Mouse (Mus musculus) right cerebral cortex, postnatal 25 days (tissue): ENCODE data around the gene Osgep.
"Not testable (repeated sequence)": the region's sequence is repeated elsewhere in the genome, so short reads cannot be mapped to it uniquely, and the experiment has no call there.

Source experiments
- DNase-seq: peaks from one replicate; pipeline ENCODE4 v3.0.0; 2022

Gene Osgep

GRCm38 (mm10) chr14:50924281-50925064 is at the start of gene Osgep, which contains the start of gene Apex1:
TSS of gene Osgep (minus strand) at chr14:50924893.
TSS of gene Apex1 (plus strand) at chr14:50924968.
- peak; percentile 96 for DNase-seq

DNA sequence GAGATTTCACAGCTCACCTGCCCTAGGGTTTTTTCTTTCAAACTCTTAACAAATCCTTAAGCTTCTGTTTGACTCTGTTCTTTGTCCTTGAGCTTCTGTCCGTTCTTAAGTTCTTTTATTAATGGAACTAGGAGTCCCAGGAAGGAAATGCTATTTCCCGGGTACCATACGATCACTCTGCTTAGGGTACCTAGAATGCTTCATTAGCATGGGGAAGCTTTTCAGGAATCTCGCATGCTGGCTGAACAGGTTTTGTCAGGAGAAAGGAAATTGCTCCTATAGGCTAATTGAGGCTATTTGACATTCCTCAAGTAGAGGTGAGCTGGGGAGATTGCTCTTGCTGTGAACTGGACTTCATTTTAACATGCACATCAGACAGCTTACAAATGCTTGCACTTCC is 49.0 kb upstream of the Osgep start:
- DNase-seq: no peak

GRCm38 (mm10) chr14:50973054-50973453 is 48.4 kb upstream of the Osgep start:
- DNase-seq: not testable (repeated sequence)

- DNase-seq: no peak
Observed at GRCm38 (mm10) chr14:50970822-50971221, 46.1 kb upstream of the Osgep start.

DNA sequence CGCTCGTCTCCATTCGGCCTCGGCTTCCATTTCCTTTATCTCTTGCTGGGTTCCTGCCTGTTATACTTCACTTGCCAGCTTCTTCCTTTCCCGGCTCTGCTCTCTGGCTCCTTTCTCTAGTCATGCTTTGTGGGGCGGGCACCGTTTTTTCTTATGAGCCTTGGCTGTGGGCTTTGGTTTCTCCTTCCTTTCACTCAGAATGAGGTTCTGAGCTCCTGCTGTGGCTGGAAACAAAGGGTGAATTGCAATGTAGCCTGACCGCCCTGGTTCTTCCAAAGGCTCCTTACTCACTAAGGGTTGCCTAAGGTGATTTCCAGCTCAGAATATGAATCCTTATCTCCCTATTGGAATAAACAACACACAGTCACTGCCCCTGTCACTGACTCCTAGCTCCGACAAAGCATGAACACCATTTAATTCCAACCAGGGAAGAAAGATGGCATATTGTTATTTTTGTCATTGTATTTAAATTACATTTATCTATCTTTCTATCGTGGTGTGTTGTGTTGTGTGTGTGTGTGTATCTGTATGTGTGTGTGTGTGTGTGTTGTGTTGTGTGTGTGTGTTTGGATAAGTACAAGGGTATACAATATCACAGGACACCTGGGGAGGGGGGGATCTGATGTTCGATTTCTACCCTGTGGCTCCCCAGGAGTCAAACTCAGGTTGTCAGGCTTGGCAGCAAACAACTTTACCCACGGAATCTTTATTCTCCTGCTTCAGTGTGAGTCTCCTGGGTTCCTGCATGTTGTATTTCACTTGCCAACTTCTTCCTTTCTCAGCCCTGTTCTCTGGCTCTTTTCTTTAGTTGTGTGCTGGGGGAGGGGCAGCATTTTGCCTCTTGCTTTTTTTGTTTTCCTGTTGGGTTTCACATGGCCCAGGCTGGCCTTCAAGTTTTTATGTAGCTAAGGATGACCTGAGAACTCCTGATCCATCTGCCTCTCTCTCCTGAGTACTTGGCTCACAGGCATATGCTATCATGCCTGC is 45.2 kb upstream of the Osgep start:
- peak; percentile 38 for DNase-seq

- no peak for DNase-seq
Observed at GRCm38 (mm10) chr14:50969041-50969440, 44.3 kb upstream of the Osgep start.

- no peak for DNase-seq
Observed at GRCm38 (mm10) chr14:50968216-50968980, 43.7 kb upstream of the Osgep start.

- not testable (repeated sequence) for DNase-seq
Observed at GRCm38 (mm10) chr14:50958289-50958995, 33.7 kb upstream of the Osgep start.

GRCm38 (mm10) chr14:50957146-50957545 is 32.5 kb upstream of the Osgep start:
- DNase-seq: not testable (repeated sequence)

DNA sequence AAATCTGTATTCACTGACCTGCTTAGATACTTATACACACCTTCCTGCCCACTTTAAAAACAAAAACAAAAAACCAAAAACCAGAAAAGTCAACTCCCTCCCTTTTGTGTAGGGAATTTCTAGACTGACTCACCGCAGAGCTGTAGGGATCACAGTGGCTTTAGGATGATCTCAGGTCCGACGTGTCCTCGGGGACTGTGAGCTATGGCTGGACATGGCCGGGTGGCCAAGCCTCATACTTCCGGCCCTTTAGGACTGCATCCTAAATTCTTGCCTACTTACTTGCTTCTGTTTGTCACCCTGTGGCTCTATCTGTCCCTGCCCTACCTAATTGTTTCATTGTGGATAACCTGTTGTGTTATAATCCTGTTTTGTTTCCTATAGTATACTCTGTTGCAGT is 32.0 kb upstream of the Osgep start:
- DNase-seq: not testable (repeated sequence)

DNA sequence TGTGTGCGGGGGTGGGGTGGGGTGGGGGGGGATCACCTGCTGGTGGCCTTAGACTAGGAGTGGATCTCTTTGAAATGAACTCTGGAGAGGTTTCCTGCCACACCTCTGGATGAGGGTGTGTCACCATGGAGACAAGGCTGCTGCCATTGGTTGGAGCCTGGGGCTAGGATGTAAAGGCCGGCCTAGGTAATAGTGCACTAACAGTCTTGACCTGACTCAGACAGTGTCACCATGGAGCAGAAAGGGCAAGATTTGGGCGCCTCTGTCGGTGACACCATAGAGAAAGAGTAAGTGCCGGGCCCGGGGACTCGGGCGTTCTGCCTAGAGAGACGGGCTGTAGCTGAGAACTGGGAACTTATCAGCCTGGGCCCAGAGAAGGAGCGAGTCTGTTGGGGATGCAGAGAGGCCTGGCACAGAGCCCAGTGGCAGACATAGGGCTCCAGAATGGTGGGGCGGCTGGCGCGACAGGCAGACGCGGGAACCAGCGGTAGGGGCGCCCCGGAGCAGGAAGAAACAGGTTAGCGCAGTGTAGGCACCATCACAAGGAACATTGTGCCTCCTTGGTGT is 31.3 kb upstream of the Osgep start, which contains the start of gene Pnp2:
Gene Pnp2 (plus strand): TSS at position 51 of the 567 bp plus-strand sequence.
- peak; percentile 37 for DNase-seq

GRCm38 (mm10) chr14:50955487-50955886 is 30.8 kb upstream of the Osgep start:
- no peak for DNase-seq

- DNase-seq: not testable (repeated sequence)
Observed at GRCm38 (mm10) chr14:50945526-50945925, 20.8 kb upstream of the Osgep start.

GRCm38 (mm10) chr14:50945081-50945480 is 20.4 kb upstream of the Osgep start:
- not testable (repeated sequence) for DNase-seq

- not testable (repeated sequence) for DNase-seq
Observed at GRCm38 (mm10) chr14:50944668-50945033, 20.0 kb upstream of the Osgep start.

GRCm38 (mm10) chr14:50943932-50944667 is 19.4 kb upstream of the Osgep start, which contains the start of gene Gm49342:
TSS of gene Gm49342 (plus strand) at chr14:50944517.
- DNase-seq: peak; percentile 84

DNA sequence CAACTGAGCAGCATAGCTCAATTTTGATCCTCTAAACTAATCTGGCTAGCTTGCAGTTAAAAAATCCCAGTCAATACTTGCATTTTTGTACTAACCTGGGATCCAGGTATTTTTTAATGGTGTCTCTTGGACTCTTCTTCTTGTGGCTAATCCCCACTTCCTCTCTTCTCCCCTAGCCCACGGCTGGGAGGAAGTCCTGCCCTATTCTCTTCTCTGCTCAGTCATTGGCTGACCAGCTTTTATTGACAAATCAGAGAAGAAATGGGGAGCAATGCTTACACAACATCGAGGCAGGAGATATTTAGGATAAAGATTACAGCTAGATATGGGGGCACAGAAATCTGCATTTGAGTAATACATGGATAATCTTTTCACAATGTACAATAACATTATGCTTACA is 14.2 kb upstream of the Osgep start:
- no peak for DNase-seq

- DNase-seq: no peak
Observed at GRCm38 (mm10) chr14:50938119-50938908, 13.6 kb upstream of the Osgep start.

- DNase-seq: no peak
Observed at GRCm38 (mm10) chr14:50936649-50937048, 12.0 kb upstream of the Osgep start.

- no peak for DNase-seq
Observed at GRCm38 (mm10) chr14:50931493-50932020, 6.9 kb upstream of the Osgep start.
